Mouse (Mus musculus): ENCODE measurements around the gene Tvp23a.

Gene Tvp23a

DNA sequence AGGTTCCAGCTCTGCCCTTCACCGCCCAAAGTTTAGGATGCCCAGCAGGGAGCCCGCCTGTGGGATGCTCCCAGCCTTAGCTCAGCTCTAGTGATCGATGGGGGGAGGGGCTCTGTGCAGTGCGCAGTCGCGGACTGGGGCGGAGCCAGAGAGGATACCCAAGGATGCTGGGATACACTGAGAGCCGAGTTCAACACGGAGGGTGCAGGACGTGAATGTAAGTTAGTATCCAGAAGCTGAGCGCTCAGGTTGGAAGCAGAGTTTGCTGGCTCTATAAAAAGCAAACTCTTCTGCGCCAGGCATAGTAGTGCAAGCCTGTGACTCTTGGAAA lies at the start of gene Tvp23a:
Gene Tvp23a (minus strand): TSS at position 99 of the 331 bp plus-strand sequence.
- peak; percentile 76 for DNase-seq (ENCODE audit: low read depth, low spot score)

DNA sequence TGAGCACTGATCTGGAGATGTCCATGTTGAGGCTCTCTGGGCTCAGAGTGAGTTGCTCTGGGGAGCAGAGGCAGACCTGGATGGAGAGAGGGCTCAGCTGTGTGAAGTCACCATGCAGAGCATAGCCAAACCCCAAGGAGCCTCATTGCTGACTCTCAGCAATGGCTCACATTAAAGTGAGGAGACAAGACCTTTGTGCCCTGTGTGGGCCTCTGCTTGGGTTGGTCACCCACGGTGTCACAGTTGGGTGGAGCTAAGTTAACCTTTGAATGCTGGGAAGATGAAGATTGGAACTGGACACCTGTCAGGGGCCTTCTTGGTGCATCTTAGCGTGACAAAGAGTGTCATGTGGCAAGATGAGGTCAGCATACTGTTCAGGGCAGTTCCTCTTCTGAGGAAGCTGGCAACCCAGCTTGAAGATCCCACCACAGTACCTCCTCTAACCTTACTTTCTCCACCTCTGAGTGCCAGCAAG lies 48.7 kb upstream of the Tvp23a start:
- no peak for DNase-seq (ENCODE audit: low read depth, low spot score)

DNA sequence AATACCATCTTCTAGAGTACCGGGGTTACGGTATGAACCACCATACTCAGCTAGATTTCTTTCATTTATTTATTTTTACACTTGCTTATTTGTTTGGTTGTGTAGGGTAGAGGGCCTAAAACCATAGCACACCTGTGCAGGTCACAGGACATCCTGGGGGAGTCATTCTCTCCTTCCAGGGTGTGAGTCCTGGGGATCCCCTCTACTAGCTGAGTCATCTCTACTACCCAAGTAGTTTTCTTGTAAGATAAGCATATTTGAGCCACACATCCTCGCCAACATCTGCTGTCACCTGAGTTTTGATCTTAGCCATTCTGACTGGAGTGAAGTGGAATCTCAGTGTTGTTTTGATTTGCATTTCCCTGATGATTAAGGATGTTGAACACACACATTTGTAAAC lies 45.4 kb upstream of the Tvp23a start:
- DNase-seq (ENCODE audit: low read depth, low spot score), result no peak

DNA sequence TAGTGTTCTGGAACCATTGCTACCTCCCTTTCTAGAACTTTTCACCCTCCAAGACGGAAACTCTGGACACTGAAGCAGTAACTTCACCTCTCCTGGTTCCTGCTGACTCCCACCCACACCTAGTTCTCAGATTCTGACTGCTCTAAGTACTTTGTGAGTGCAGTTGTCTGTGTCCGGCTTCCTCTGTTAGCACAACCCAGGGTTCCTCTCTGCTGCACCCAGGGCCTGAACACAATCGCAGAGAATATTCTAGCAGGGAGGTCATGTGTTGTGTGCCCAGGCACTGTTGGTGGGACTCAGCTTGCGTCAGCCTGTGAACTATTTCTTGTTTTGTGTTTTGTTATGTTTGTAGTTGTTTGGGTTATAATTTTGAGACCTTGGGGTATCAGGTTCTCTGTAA lies 44.6 kb upstream of the Tvp23a start:
- DNase-seq (ENCODE audit: low read depth, low spot score), result no peak

DNA sequence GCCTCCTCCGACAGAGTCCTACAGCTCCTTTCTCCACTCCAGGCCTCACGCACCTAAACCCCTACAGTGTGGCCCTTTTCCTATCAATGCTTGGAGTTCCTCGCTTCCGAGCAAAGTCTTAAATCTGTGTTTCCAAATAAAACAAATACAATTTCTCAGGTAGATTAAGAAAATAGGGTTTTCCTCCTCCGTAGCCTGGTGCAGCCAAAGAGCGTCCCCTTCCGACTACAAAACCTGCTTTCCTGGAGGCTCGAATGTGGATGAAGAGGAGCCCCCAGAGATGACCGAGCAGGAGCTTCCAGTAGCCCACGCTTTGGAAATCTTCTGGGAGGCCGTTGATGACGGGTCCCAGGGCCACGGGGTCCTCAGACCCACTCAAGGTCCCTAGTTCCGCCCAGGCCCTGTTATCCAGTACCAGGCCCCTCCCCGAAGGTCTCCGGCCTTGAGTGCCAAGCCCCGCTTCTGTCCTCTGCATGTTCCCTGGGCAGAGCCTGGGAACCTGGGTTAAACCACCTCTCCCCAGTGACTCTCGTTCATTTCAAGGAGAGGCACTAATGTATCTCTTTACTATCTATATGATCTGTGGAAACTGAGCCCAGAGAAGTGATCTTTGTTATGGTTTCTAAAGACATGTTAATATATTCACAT lies 43.5 kb upstream of the Tvp23a start:
- no peak for DNase-seq (ENCODE audit: low read depth, low spot score)

DNA sequence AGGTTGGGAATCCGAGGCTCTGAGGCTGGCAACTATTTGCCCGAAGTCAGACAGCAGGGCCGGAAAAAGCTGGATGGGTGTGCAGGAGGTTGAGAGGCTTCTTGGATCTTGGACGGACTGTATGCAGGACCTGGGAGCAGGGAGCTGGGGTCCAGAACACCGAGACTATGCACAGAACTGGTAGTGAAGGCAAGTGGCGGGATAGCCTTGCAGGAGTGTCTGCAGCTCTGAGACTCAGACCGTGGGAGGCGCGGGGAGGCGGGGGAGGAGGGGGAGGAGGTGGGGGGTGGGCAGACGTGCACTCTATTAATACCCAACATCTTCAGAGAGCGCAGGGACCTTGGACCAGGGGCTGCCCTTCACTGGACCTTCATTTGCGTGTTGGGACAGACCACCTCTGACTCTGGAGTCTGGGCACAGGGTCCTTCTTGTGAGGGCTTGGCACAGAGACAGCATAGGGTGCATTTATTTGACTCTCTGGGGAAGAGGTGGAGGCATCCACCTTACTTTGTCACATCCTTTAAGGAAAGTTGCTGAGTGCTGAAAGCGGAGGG lies 42.8 kb upstream of the Tvp23a start:
- no peak for DNase-seq (ENCODE audit: low read depth, low spot score)

DNA sequence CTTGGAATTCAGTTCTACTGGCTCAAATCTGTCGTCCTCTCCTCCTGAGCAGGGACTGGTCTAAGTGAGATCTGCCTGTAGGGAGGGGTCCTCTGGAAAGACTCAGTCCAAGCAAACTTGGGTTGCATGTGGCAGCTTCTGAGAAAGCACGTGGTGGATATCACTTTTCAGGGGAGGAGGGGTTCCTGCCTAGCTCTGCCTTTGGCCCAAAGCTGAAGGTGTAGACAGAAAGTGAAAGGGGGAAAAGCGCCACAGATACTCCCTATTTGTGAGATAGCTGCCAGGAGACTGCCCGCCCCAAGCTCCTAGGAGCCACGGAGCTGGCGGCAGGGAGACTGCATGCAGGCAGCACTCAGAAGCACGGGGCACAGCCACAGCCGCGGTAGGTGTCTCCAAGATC lies 42.3 kb upstream of the Tvp23a start:
- no peak for DNase-seq (ENCODE audit: low read depth, low spot score)

DNA sequence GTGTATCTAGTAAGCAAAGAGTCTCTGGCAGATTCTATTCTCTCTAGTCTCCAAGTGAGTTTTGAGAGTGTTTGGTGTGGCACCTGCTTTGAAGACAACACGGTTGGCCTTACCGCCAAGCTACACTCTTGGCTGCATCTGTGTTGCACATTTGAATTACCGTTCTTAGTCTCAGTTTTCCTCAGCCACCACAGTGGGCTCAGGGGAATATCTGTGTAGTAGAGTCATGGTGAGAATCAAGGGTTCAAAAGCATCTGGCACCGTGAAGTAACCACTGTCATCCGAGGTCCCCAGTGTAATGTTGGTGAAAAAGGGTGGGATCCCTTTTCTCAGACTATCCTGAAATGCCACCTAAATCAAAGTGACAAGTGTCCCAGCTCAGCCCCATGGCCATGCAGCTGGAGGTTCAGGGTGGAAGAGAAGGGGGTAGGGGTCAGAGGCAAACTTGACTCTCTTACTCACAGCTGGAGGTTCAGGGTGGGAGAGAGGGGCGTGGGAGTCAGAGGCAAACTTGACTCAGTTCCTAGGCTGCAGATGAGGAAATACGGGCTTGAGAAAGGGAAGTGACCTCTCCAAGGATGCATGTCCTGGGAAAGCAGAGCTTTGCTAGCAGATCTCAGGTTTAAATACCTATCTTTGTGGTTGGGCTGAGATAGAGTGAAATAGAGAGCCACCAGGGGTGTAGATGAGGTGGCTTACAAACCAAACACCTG lies 41.8 kb upstream of the Tvp23a start:
- DNase-seq (ENCODE audit: low read depth, low spot score), result no peak

DNA sequence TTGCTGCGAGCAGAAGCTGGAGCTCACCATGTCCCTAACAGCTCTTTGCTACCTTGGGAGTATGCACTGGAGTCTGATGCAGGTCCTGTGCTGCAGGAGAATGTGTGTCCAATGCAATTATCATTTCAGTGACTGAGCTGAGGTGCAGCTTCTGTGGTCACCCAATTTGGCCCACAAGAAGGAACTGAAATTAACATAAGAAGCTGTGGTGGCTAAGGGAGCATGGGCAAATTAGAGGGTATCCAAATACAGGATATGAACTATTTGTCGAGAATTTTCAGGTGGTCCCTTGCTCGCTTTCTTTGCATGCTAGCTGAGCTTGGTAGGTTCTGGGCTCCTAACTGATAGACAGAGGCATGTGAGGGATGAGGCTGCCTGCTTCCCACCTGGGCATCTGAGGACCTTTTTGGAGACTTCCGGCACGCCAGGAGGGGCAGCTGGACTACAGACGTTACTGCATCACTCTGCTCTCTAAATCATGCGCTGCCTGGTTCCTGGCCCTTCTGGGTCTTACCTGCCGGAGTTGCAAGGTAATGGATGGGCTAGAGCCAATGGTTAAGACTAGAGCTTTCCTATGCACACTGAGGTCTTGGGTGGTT lies 40.8 kb upstream of the Tvp23a start:
- DNase-seq (ENCODE audit: low read depth, low spot score), result no peak

DNA sequence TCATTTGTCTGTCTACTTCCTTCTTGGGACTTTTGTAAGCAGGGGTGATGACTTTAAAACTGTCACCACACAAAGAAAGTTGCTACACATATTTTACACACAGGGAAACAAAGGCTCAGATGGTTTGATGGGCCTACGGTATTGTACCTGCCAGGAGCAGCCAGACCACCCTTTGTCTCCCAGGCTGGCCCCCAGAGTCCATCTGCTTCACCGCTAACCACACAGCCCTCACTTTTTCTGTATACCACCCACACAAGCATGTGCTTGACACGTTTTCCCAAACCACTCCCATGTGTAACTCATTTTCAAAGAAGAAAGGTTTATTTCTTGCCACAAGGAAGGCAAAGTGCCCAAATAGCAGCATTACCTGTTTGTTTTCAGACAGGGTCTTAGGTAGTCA lies 39.8 kb upstream of the Tvp23a start:
- no peak for DNase-seq (ENCODE audit: low read depth, low spot score)

DNA sequence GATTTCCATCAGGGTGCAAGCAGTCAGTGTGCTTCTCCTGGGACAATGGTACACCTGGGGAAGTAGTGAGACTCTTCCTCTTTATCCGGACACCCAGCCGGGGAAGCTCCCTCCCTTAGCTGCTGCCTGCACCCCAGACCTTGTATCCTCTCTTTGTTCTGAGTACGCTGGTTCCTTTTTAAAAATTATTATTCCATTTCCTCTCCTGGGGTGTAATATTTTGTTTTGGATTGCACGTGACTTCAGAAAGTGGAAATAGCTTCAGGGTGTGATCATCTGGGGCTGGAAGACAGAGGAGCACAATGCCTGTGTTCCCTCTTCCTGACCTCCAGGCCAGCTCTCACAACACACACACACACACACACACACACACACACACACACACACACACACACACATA lies 35.2 kb upstream of the Tvp23a start:
- DNase-seq (ENCODE audit: low read depth, low spot score), result no peak

DNA sequence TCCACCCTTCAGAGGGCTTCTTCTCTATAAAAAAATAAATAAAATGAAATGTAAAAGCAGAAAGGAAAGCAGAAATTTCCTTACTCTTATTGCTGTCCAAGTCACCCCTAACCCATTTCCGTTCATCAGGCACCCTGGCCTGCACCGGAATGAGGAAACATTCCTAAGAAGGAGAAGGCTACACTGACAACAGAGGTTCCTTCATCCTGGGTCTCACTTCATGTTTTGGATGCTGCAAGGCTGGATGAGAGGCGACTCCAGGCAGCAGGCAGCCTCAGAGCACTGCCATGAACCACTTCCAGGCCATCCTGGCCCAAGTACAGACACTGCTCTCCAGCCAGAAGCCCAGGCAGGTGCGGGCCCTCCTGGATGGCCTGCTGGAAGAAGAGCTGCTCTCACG lies 32.7 kb upstream of the Tvp23a start, which contains the start of gene Ciita:
Gene Ciita (plus strand): TSS at position 203 of the 400 bp plus-strand sequence.
- no peak for DNase-seq (ENCODE audit: low read depth, low spot score)

DNA sequence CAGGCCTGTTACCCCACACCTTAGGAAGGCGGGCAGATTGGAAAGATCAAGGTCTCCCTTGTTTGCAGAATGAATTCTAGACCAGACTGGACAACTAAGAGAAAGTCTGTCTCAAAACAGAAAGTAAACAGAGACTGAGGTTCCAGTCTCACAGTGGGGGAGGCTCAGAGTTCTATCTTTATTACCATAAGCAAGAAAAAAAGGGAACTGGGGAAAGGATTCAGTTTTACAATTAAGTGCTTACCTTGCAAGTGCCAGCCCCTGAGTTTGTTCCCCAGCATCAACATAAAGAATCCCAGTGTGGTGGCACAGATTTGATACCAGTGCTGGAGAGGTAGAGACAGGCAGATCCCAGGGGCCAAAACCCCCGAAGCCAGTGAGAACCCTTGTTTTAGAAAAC lies 28.8 kb upstream of the Tvp23a start:
- no peak for DNase-seq (ENCODE audit: low read depth, low spot score)

DNA sequence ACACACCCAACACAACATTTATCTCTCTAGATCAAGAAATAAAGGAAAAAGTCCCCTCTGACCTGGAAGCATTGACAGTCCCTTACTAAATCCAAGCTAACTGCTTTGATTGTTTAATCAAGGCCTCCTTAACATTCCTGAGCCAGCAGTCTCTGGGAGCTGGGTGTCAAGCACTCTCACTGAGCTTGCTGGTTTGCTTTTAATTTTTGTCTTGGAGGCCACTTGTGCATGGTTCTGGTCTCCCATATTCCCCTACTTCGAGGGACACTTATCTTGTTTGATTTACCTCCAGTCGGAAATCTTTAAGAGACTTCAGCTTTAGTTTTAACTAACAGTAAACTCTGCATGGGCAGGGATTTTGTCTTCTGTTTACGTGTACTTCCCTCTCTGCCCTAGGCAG lies 27.8 kb upstream of the Tvp23a start:
- no peak for DNase-seq (ENCODE audit: low read depth, low spot score)

DNA sequence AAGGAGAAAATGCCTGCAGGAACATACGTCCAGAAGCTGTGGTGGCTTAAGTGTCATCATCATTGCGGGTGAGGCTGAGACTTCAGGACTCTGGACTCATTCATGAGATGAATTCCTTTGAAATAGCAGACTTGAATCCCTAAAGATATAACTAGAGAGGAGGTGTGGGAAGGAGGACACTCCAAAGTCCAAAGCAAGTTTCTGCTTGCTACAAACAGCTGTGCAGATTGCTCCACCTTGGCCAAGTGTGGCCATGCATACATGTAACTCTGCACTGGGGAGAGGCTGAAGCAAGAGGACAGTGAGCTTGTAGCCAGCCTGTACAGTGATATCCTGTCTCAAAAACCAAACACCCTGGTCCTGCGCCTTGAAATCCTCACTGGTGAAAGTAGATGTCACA lies 24.8 kb upstream of the Tvp23a start:
- no peak for DNase-seq (ENCODE audit: low read depth, low spot score)

DNA sequence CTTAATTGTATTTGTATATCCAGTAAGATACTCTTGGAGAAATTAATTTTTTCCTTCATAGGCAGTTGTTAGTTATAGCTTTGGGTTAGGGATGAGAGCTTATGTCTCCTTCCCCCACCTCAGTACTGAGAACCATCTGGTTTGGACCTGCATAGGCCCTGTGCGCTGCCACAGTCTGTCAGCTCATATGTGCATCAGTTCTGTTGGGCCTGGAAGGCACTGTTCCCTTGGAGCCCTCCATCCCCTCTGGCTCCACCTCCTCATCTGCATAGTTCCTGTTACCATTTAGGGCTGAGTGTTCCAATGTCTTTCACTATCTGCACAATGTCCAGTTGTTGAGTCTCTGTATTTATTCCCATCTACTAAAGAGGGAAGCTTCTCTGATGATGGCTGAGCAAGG lies 21.0 kb upstream of the Tvp23a start:
- no peak for DNase-seq (ENCODE audit: low read depth, low spot score)

DNA sequence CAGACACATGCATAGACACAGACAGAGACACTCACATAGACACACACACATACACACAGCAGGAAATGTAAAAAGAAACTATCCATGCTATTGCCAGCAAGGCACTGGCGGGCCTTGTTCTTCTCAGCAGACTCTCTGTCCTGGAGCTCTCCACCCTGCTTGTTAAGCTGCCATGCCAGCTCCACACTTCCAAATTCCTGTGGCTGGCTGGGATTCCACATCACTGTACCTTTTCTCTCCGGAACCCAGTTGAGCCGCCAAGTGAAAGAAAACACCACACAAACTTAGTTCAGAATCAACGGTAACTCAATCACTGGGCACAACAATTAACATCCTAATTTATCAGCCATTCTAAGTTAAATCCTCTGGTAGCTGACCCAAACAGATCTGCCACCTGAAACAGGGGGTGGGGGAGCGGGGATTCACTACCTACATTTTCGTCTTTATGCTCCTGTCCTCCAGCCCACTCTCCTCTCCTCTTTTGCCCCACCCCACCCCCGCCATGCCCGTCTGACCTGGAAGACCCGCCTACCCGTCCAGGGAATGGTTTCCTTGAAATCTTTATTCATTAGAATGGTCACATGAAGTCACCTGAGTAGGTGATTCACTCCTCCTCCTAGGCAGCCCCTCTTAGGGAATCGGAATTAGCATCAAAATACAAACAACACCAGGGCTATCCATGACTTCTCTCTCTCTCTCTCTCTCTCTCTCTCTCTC lies 20.4 kb upstream of the Tvp23a start:
- peak; percentile 42 for DNase-seq (ENCODE audit: low read depth, low spot score)

DNA sequence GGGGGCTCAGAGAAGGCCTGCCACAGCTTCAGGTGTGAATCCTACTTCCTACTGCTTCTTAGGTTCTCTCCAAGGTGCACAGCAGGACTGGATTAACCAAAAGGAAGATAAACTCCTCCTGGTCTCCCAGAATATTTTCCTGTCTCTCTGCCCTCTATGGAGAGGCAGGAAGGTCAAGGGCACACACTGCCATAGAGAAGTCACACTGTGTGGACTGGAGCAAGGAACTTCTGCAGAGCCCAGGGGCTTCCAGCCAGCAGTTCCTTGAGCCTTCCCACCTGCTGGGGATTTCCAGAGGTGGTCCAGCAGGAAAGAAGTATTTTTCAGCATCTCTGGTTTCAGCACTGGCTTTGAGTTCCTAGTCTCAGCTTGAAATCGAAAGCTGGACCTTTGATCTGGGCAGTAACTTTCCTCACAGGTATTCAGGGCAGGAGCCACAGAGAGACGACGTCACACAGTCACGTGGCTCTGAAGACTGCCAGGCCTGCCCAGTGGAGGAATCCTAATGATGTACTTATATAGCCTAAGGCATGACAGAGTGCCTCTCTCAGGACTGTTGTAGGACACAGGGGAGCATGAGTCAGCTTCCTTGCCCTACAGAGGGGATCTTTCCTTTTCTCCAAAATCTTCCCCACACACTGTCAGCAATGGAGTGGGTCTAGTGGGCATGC lies 18.0 kb upstream of the Tvp23a start:
- DNase-seq (ENCODE audit: low read depth, low spot score), result no peak

DNA sequence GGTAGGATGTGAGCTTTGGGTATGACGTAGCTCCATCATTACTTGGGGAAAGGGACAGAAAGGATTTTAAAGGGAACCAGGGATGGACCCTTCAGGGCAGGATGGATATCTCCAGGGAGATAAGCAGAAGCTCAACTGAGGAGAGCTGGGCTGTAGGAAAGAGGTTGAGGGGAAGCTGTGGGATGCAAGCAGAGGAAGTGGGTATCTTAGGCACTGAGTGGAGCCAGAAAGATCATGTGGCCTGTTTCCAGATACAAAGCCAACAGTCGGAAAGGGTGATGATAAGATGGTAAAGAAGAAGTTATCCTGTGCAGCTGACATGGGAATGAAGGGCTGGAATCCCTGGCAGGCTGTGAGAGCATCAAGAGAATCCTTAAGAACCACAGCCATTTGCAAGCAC lies 14.0 kb upstream of the Tvp23a start:
- no peak for DNase-seq (ENCODE audit: low read depth, low spot score)

DNA sequence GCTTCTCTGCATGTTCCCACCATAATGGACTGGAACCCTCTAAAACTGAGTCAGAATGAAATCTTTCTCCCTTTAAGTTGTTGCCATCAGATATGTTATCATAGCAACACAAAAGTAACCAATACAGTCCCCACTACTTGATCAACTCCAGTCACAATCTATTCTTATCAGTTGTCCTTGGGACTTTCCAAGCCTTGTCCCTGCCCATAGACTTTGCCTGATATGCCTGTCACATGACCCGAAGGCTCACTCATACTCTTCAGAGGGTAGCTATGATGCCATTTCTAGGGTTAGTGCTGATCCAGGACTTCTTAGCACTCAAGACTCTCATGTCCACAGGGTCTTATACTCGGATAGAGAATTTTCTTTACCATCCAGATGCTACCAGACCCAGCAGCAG lies 13.0 kb upstream of the Tvp23a start:
- no peak for DNase-seq (ENCODE audit: low read depth, low spot score)

DNA sequence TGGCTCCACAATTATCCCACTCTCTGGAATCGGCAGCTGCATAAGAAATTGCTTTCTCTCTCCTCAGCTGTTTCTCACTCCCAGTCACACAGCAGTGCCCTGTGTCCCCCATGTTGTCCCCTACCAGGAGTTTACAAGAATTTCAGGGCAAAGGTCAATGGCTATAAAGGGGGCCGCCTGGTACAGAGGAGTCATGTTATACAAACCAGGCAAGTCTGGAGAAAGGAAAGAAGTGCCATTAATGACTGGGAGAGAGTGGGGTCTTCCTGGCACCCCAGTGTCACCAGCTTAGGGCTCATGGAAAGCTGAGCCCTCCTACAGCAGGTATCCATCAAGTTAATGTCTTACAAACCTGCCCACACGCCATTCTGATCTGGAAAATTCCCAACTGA lies 7.4 kb upstream of the Tvp23a start:
- no peak for DNase-seq (ENCODE audit: low read depth, low spot score)

Measured in WW6 (cell line).